Mouse (Mus musculus) MN1 (cell line): ENCODE measurements around the gene Lekr1.
"Not testable (repeated sequence)": the region's sequence is repeated elsewhere in the genome, so short reads cannot be mapped to it uniquely, and the experiment has no call there.

ENCODE experiments used
- DNase-seq: peaks from one replicate; pipeline ENCODE4 v3.0.0-alpha.2; 2016; ENCODE audit warnings: low spot score

Gene Lekr1

GRCm38 (mm10) chr3:65767202-65767862 lies 101.3 kb downstream of the Lekr1 start:
- DNase-seq: no peak

- DNase-seq: not testable (repeated sequence)
Observed at GRCm38 (mm10) chr3:65769666-65770065, 103.6 kb downstream of the Lekr1 start.

- no peak for DNase-seq
Observed at GRCm38 (mm10) chr3:65773910-65774309, 107.9 kb downstream of the Lekr1 start.

GRCm38 (mm10) chr3:65775096-65775495 lies 109.1 kb downstream of the Lekr1 start:
- DNase-seq: no peak

GRCm38 (mm10) chr3:65782246-65782645 lies 116.2 kb downstream of the Lekr1 start:
- DNase-seq: no peak

- DNase-seq: no peak
Observed at GRCm38 (mm10) chr3:65790076-65790685, 124.2 kb downstream of the Lekr1 start.

GRCm38 (mm10) chr3:65793561-65793960 lies 127.5 kb downstream of the Lekr1 start:
- DNase-seq: no peak

- no peak for DNase-seq
Observed at GRCm38 (mm10) chr3:65794711-65795110, 128.7 kb downstream of the Lekr1 start.

GRCm38 (mm10) chr3:65797345-65798137 lies 131.5 kb downstream of the Lekr1 start:
- DNase-seq: no peak

- DNase-seq: no peak
Observed at GRCm38 (mm10) chr3:65800962-65801361, 134.9 kb downstream of the Lekr1 start.

GRCm38 (mm10) chr3:65802185-65802584 lies 136.2 kb downstream of the Lekr1 start:
- no peak for DNase-seq

GRCm38 (mm10) chr3:65802868-65803267 lies 136.8 kb downstream of the Lekr1 start:
- DNase-seq: no peak

GRCm38 (mm10) chr3:65814881-65815280 lies 148.9 kb downstream of the Lekr1 start:
- DNase-seq: no peak

GRCm38 (mm10) chr3:65816012-65816411 lies 150.0 kb downstream of the Lekr1 start:
- DNase-seq: no peak

- no peak for DNase-seq
Observed at GRCm38 (mm10) chr3:65818597-65818996, 152.6 kb downstream of the Lekr1 start.

- DNase-seq: no peak
Observed at GRCm38 (mm10) chr3:65819841-65820240, 153.8 kb downstream of the Lekr1 start.

- DNase-seq: no peak
Observed at GRCm38 (mm10) chr3:65824886-65825285, 158.9 kb downstream of the Lekr1 start.

- no peak for DNase-seq
Observed at GRCm38 (mm10) chr3:65826716-65827115, 160.7 kb downstream of the Lekr1 start.

GRCm38 (mm10) chr3:65827400-65827799 lies 161.4 kb downstream of the Lekr1 start:
- DNase-seq: no peak

GRCm38 (mm10) chr3:65828020-65828419 lies 162.0 kb downstream of the Lekr1 start:
- no peak for DNase-seq

- DNase-seq: peak; percentile 73
Observed at GRCm38 (mm10) chr3:65829230-65829629, 163.2 kb downstream of the Lekr1 start.

GRCm38 (mm10) chr3:65829943-65830483 lies 164.0 kb downstream of the Lekr1 start:
- DNase-seq: no peak

GRCm38 (mm10) chr3:65830801-65831200 lies 164.8 kb downstream of the Lekr1 start:
- DNase-seq: no peak
